9 mouse cellular contexts compared by ENCODE assay signal in genomic region chr11:78159096-78159495, GRCm38 (mm10). TPM values are rescaled to one million over a fixed set of nuclear protein-coding genes. Genes with fewer than 3 reads are reported as not detected.
DNase-seq lines count a peak whose midpoint lies in the region; ATAC-seq and TF ChIP-seq lines count a peak whose summit lies in the region.
"Had no signal": no experiment of that assay in that cellular context is flagged by ENCODE, and none has a peak within 500 bp of the region (broad histone marks: within the 10 kb centered on the region; RNA-seq: fewer than 3 reads in every experiment).

No protein-coding gene starts in this region.

- H3K27ac ChIP-seq in cortical plate, adult 2 months (ENCODE audit: insufficient read depth, low read length), result no peak overlapping the region
- no peak overlapping the region for H3K27ac ChIP-seq in intestine, embryonic 15.5 days
- no peak overlapping the region for H3K27ac ChIP-seq in midbrain, embryonic 12.5 days (replicated peaks)
- H3K27ac ChIP-seq in small intestine, adult 2 months (ENCODE audit: insufficient read depth, low read depth, low read length), result no peak overlapping the region

- TF ChIP-seq POLR2A in cortical plate, adult 2 months (IDR thresholded peaks at IDR 0.05; ENCODE audit: extremely low read depth, insufficient read depth, low read length), result no peak
- TF ChIP-seq POLR2A in small intestine, adult 2 months (IDR thresholded peaks at IDR 0.05; ENCODE audit: low read depth, low read length), result no peak

- peak; percentile 45 for ATAC-seq in intestine, embryonic 15.5 days
- ATAC-seq in midbrain, embryonic 12.5 days (ENCODE audit: low FRiP score, low read depth), result peak; percentile 11; the same call in 1 of the 2 replicates

- intact Hi-C loops in left cerebral cortex, postnatal 4 days (cut with DNase I), result no loop called here

- no peaks in the 10 kb centered on the region for H3K4me1 ChIP-seq in cortical plate, adult 2 months (ENCODE audit: control insufficient read depth, insufficient read depth, low read length)
- peaks cover 21% of the 10 kb centered on the region for H3K4me1 ChIP-seq in intestine, embryonic 15.5 days (replicated peaks)
- H3K4me1 ChIP-seq in midbrain, embryonic 12.5 days, result peaks cover 30% of the 10 kb centered on the region
- peaks cover 21% of the 10 kb centered on the region for H3K4me1 ChIP-seq in small intestine, adult 2 months (ENCODE audit: control insufficient read depth, insufficient read depth, insufficient read length, low read length)

- no peaks in the 10 kb centered on the region for H3K9me3 ChIP-seq in intestine, embryonic 15.5 days
- no peaks in the 10 kb centered on the region for H3K9me3 ChIP-seq in midbrain, embryonic 12.5 days
- H3K9me3 ChIP-seq: megakaryocyte, embryonic 14.5 days had no signal

- H3K27me3 ChIP-seq in intestine, embryonic 15.5 days (replicated peaks), result no peaks in the 10 kb centered on the region
- no peaks in the 10 kb centered on the region for H3K27me3 ChIP-seq in midbrain, embryonic 12.5 days
- no peaks in the 10 kb centered on the region for H3K27me3 ChIP-seq in small intestine, adult 2 months (ENCODE audit: control insufficient read depth, insufficient read depth, low read length)

- no peak overlapping the region for H3K9ac ChIP-seq in intestine, embryonic 15.5 days
- H3K9ac ChIP-seq in midbrain, embryonic 12.5 days (replicated peaks), result no peak overlapping the region

- DNase-seq in ovary, adult 18-20 months (ENCODE audit: low spot score), result peak; percentile 69
- no peak for DNase-seq in ovary, postnatal 10 days (ENCODE audit: low spot score)
- peak; percentile 62 for DNase-seq in gastrocnemius, postnatal 25 days
- peak; percentile 74 for DNase-seq in left cerebral cortex, postnatal 4 days

- H3K4me3 ChIP-seq in cortical plate, adult 2 months (ENCODE audit: insufficient read depth, low read length), result no peak overlapping the region
- H3K4me3 ChIP-seq in intestine, embryonic 15.5 days (replicated peaks), result no peak overlapping the region
- no peak overlapping the region for H3K4me3 ChIP-seq in midbrain, embryonic 12.5 days
- no peak overlapping the region for H3K4me3 ChIP-seq in small intestine, adult 2 months (ENCODE audit: low read depth, low read length)
- H3K4me3 ChIP-seq: megakaryocyte, embryonic 14.5 days had no signal

- 21% methylated on average over 2 of the region's 2 CpGs for WGBS in intestine, embryonic 15.5 days
- 35% methylated on average over 2 of the region's 2 CpGs for WGBS in midbrain, embryonic 12.5 days
- WGBS in small intestine, adult 2 months, result 18% methylated on average over 2 of the region's 2 CpGs

- no peak overlapping the region for H3K4me2 ChIP-seq in intestine, embryonic 15.5 days (replicated peaks)
- H3K4me2 ChIP-seq in midbrain, embryonic 12.5 days (replicated peaks), result no peak overlapping the region

- peaks cover 47% of the 10 kb centered on the region for H3K36me3 ChIP-seq in intestine, embryonic 15.5 days
- peaks cover 77% of the 10 kb centered on the region for H3K36me3 ChIP-seq in midbrain, embryonic 12.5 days
- peaks cover 47% of the 10 kb centered on the region for H3K36me3 ChIP-seq in small intestine, adult 2 months (ENCODE audit: control insufficient read depth, insufficient read depth, low read length)

- peak; percentile 99 for TF ChIP-seq CTCF in cortical plate, adult 2 months (IDR thresholded peaks at IDR 0.05; ENCODE audit: extremely low read depth, insufficient read depth, low read length)
- TF ChIP-seq CTCF in small intestine, adult 2 months (IDR thresholded peaks at IDR 0.05; ENCODE audit: extremely low read depth, insufficient read length, insufficient replicate concordance, low read depth, low read length), result peak; percentile 98; the same call in 1 of the 2 replicates

RNA-seq across cellular contexts. Expression of gene Traf4, which starts 6.3 kb away (rescaled TPM):
- polyA plus RNA-seq in cortical plate, adult 2 months (2012; rRNA removed), result 17.1 and 19.6 TPM in 2 replicates
- total RNA-seq in gastrocnemius, postnatal 25 days (2021), result 1 to 10 TPM; 2.9 to 4.0 TPM
- 74.7 and 77.2 TPM in 2 replicates for polyA plus RNA-seq in intestine, embryonic 15.5 days (2015; fragmentation: Nextera tagmentation; extraction: Ambion mirVana)
- total RNA-seq in left cerebral cortex, postnatal 4 days (2021), result 10 to 100 TPM; 74.4 to 79.6 TPM
- polyA plus RNA-seq in midbrain, embryonic 12.5 days (2016; fragmentation: Nextera tagmentation; extraction: Ambion mirVana), result 126 and 138 TPM in 2 replicates
- polyA plus RNA-seq in small intestine, adult 2 months (2012; rRNA removed), result 50.3 and 99.5 TPM in 2 replicates

RNA-seq across cellular contexts. Expression of gene Nek8, which starts 17.4 kb away (rescaled TPM):
- polyA plus RNA-seq in cortical plate, adult 2 months (2012; rRNA removed), result 5.4 and 6.2 TPM in 2 replicates
- total RNA-seq in gastrocnemius, postnatal 25 days (2021), result 1 to 10 TPM in 1 of 2 experiments, under 1 TPM in 1; 0.99 to 1.2 TPM
- 14.4 and 17.1 TPM in 2 replicates for polyA plus RNA-seq in intestine, embryonic 15.5 days (2015; fragmentation: Nextera tagmentation; extraction: Ambion mirVana)
- total RNA-seq in left cerebral cortex, postnatal 4 days (2021), result 1 to 10 TPM; 6.0 to 6.5 TPM
- 8.2 and 9.4 TPM in 2 replicates for polyA plus RNA-seq in midbrain, embryonic 12.5 days (2016; fragmentation: Nextera tagmentation; extraction: Ambion mirVana)
- 5.0 and 6.6 TPM in 2 replicates for polyA plus RNA-seq in small intestine, adult 2 months (2012; rRNA removed)

RNA-seq across cellular contexts. Expression of gene Tlcd1, which starts 17.4 kb away (rescaled TPM):
- 83.0 and 84.4 TPM in 2 replicates for polyA plus RNA-seq in cortical plate, adult 2 months (2012; rRNA removed)
- total RNA-seq in gastrocnemius, postnatal 25 days (2021), result 1 to 10 TPM; 1.9 to 2.4 TPM
- 39.1 and 39.8 TPM in 2 replicates for polyA plus RNA-seq in intestine, embryonic 15.5 days (2015; fragmentation: Nextera tagmentation; extraction: Ambion mirVana)
- 10 to 100 TPM; 15.4 to 17.3 TPM for total RNA-seq in left cerebral cortex, postnatal 4 days (2021)
- polyA plus RNA-seq in midbrain, embryonic 12.5 days (2016; fragmentation: Nextera tagmentation; extraction: Ambion mirVana), result 6.0 and 8.0 TPM in 2 replicates
- polyA plus RNA-seq in small intestine, adult 2 months (2012; rRNA removed), result 15.0 and 15.3 TPM in 2 replicates

RNA-seq across cellular contexts. Expression of gene Rpl23a, which starts 24.3 kb away (rescaled TPM):
- 1,200 and 1,274 TPM in 2 replicates for polyA plus RNA-seq in cortical plate, adult 2 months (2012; rRNA removed)
- total RNA-seq in gastrocnemius, postnatal 25 days (2021), result 100 to 1,000 TPM; 715 to 745 TPM
- polyA plus RNA-seq in intestine, embryonic 15.5 days (2015; fragmentation: Nextera tagmentation; extraction: Ambion mirVana), result 1,310 and 1,463 TPM in 2 replicates
- 1,000 to 10,000 TPM; 1,093 to 1,122 TPM for total RNA-seq in left cerebral cortex, postnatal 4 days (2021)
- polyA plus RNA-seq in midbrain, embryonic 12.5 days (2016; fragmentation: Nextera tagmentation; extraction: Ambion mirVana), result 905 and 958 TPM in 2 replicates
- polyA plus RNA-seq in small intestine, adult 2 months (2012; rRNA removed), result 31.9 and 66.4 TPM in 2 replicates

RNA-seq across cellular contexts. Expression of gene Rab34, which starts 29.1 kb away (rescaled TPM):
- 46.6 and 56.0 TPM in 2 replicates for polyA plus RNA-seq in cortical plate, adult 2 months (2012; rRNA removed)
- 1 to 10 TPM; 5.0 to 7.3 TPM for total RNA-seq in gastrocnemius, postnatal 25 days (2021)
- polyA plus RNA-seq in intestine, embryonic 15.5 days (2015; fragmentation: Nextera tagmentation; extraction: Ambion mirVana), result 87.9 and 91.4 TPM in 2 replicates
- total RNA-seq in left cerebral cortex, postnatal 4 days (2021), result 10 to 100 TPM; 53.4 to 55.9 TPM
- polyA plus RNA-seq in midbrain, embryonic 12.5 days (2016; fragmentation: Nextera tagmentation; extraction: Ambion mirVana), result 54.9 and 68.1 TPM in 2 replicates
- polyA plus RNA-seq in small intestine, adult 2 months (2012; rRNA removed), result 12.2 and 13.0 TPM in 2 replicates
